Comparison of ENCODE assay signal across 10 mouse cellular contexts in the genomic region with DNA sequence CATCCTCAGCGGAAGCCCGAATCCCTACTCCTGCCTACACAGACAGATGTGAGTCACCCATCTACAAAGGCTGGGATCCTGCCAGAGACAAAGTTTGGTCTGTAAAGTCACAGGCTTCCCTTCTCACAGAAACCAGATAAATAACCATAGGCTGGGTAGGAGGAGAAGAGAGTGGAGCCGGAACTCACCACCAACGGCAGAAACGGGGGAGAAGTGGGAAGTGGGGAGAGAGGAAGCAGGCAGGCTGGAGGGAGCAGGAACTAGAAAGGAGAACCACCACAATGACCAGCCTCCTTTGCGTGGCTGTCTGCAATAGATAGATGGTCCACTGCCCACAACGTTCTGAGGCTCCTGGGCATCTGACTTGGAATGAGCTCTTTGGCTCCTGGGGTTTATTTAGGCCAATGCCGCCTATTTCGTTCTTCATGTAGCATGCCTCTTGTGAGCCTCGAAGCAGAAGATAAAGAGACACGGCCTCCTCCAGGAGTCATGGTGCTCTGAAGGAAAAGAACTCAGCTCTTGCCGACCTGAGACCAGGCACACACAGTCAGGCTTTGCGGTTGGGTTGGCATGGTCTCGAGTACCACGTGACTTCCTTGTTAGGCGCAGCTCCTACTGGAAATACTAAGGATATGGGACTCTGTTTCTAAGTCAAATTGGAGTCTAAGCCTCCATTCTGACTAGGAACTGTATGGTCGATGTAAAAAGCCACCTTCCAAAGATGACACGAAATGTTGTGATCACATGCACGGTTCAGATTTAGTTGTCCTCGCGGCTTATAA. TPM values are rescaled to one million over a fixed set of nuclear protein-coding genes. Genes with fewer than 3 reads are reported as not detected.
A peak's percentile ranks its signal among the peaks of the same experiment; 100 is the strongest.
DNase-seq lines count a peak whose midpoint lies in the region; ATAC-seq and TF ChIP-seq lines count a peak whose summit lies in the region.
"Had no signal": no experiment of that assay in that cellular context is flagged by ENCODE, and none has a peak within 500 bp of the region (broad histone marks: within the 10 kb centered on the region; RNA-seq: fewer than 3 reads in every experiment).

No protein-coding gene starts in this region.

- WGBS in embryonic facial prominence, embryonic 14.5 days, result 92% methylated on average over 21 of the region's 21 CpGs
- 91% methylated on average over 21 of the region's 21 CpGs for WGBS in embryonic facial prominence, embryonic 10.5 days
- WGBS in small intestine, adult 2 months, result 69% methylated on average over 21 of the region's 21 CpGs
- WGBS in forebrain, embryonic 12.5 days, result 92% methylated on average over 21 of the region's 21 CpGs

- no peak for TF ChIP-seq CTCF in small intestine, adult 2 months (IDR thresholded peaks at IDR 0.05; ENCODE audit: extremely low read depth, insufficient read length, insufficient replicate concordance, low read depth, low read length)

- H3K4me3 ChIP-seq in embryonic facial prominence, embryonic 14.5 days (ENCODE audit: low read depth, low read length), result no peak overlapping the region
- no peak overlapping the region for H3K4me3 ChIP-seq in embryonic facial prominence, embryonic 10.5 days
- no peak overlapping the region for H3K4me3 ChIP-seq in small intestine, adult 2 months (ENCODE audit: low read depth, low read length)
- no peak overlapping the region for H3K4me3 ChIP-seq in forebrain, embryonic 12.5 days (replicated peaks)
- H3K4me3 ChIP-seq: hindbrain, embryonic 13.5 days; limb, embryonic 13.5 days had no signal

- intact Hi-C loops in left cerebral cortex, postnatal 14 days (cut with DNase I), result loop anchor here (5.0 kb wide), 1 partner anchor 77 kb away; no protein-coding TSS in a partner anchor

- no peaks in the 10 kb centered on the region for H3K4me1 ChIP-seq in embryonic facial prominence, embryonic 14.5 days (ENCODE audit: control insufficient read depth, insufficient read depth, low read length)
- 0 out of 2 replicates have a peak, but pooled peaks cover 2% of the 10 kb centered on the region for H3K4me1 ChIP-seq in embryonic facial prominence, embryonic 10.5 days
- peaks cover 22% of the 10 kb centered on the region; the same call in 1 of the 2 replicates for H3K4me1 ChIP-seq in small intestine, adult 2 months (ENCODE audit: control insufficient read depth, insufficient read depth, insufficient read length, low read length)
- no peaks in the 10 kb centered on the region for H3K4me1 ChIP-seq in forebrain, embryonic 12.5 days
- H3K4me1 ChIP-seq: hindbrain, embryonic 13.5 days had no signal

- H3K4me2 ChIP-seq in embryonic facial prominence, embryonic 14.5 days (ENCODE audit: low read depth, low read length), result no peak overlapping the region
- no peak overlapping the region for H3K4me2 ChIP-seq in forebrain, embryonic 12.5 days
- H3K4me2 ChIP-seq: hindbrain, embryonic 13.5 days; limb, embryonic 13.5 days had no signal

- H3K36me3 ChIP-seq in embryonic facial prominence, embryonic 14.5 days (ENCODE audit: control insufficient read depth, insufficient read depth, low read length), result no peaks in the 10 kb centered on the region
- no peaks in the 10 kb centered on the region for H3K36me3 ChIP-seq in embryonic facial prominence, embryonic 10.5 days (replicated peaks)
- no peaks in the 10 kb centered on the region for H3K36me3 ChIP-seq in small intestine, adult 2 months (ENCODE audit: control insufficient read depth, insufficient read depth, low read length)
- H3K36me3 ChIP-seq in forebrain, embryonic 12.5 days (replicated peaks), result no peaks in the 10 kb centered on the region
- H3K36me3 ChIP-seq: hindbrain, embryonic 13.5 days; limb, embryonic 13.5 days had no signal

- no peak for ATAC-seq in embryonic facial prominence, embryonic 14.5 days (ENCODE audit: low read depth)
- ATAC-seq in forebrain, embryonic 12.5 days (ENCODE audit: low FRiP score), result no peak

- no peaks in the 10 kb centered on the region for H3K27me3 ChIP-seq in embryonic facial prominence, embryonic 14.5 days (replicated peaks; ENCODE audit: control insufficient read depth, insufficient read depth, low read length)
- no peaks in the 10 kb centered on the region for H3K27me3 ChIP-seq in embryonic facial prominence, embryonic 10.5 days (replicated peaks; ENCODE audit: low read depth, poor library complexity, severe bottlenecking)
- no peaks in the 10 kb centered on the region for H3K27me3 ChIP-seq in small intestine, adult 2 months (ENCODE audit: control insufficient read depth, insufficient read depth, low read length)
- H3K27me3 ChIP-seq in forebrain, embryonic 12.5 days, result no peaks in the 10 kb centered on the region
- H3K27me3 ChIP-seq: hindbrain, embryonic 13.5 days; limb, embryonic 13.5 days had no signal

- TF ChIP-seq POLR2A in small intestine, adult 2 months (IDR thresholded peaks at IDR 0.05; ENCODE audit: low read depth, low read length), result no peak

- H3K27ac ChIP-seq in embryonic facial prominence, embryonic 14.5 days (replicated peaks; ENCODE audit: low read depth, low read length), result no peak overlapping the region
- no peak overlapping the region for H3K27ac ChIP-seq in embryonic facial prominence, embryonic 10.5 days (replicated peaks)
- 0 out of 2 replicates have a peak overlapping the region, but pooled peaks have one; percentile 9 for H3K27ac ChIP-seq in small intestine, adult 2 months (ENCODE audit: insufficient read depth, low read depth, low read length)
- H3K27ac ChIP-seq in forebrain, embryonic 12.5 days, result no peak overlapping the region
- H3K27ac ChIP-seq: hindbrain, embryonic 13.5 days; limb, embryonic 13.5 days had no signal

- no peaks in the 10 kb centered on the region for H3K9me3 ChIP-seq in embryonic facial prominence, embryonic 14.5 days (ENCODE audit: control insufficient read depth, low read length)
- no peaks in the 10 kb centered on the region for H3K9me3 ChIP-seq in embryonic facial prominence, embryonic 10.5 days
- H3K9me3 ChIP-seq in forebrain, embryonic 12.5 days, result no peaks in the 10 kb centered on the region
- H3K9me3 ChIP-seq: hindbrain, embryonic 13.5 days; limb, embryonic 13.5 days had no signal

- no peak overlapping the region for H3K9ac ChIP-seq in embryonic facial prominence, embryonic 14.5 days (ENCODE audit: low read depth, low read length)
- no peak overlapping the region for H3K9ac ChIP-seq in forebrain, embryonic 12.5 days
- H3K9ac ChIP-seq: hindbrain, embryonic 13.5 days; limb, embryonic 13.5 days had no signal

- DNase-seq in embryonic facial prominence, embryonic 14.5 days (ENCODE audit: low spot score), result peak; percentile 36
- no peak for DNase-seq in embryonic facial prominence, embryonic 10.5 days (ENCODE audit: low spot score)
- DNase-seq in lung, postnatal 4 days, result peak; percentile 31 to 39
- no peak for DNase-seq in lung, postnatal 10 days
- DNase-seq in left cerebral cortex, postnatal 14 days (ENCODE audit: low spot score in 2 of 2), result peak; percentile 58 to 77
- DNase-seq in urinary bladder, postnatal 4 days (ENCODE audit: low spot score in 2 of 2), result no peak

RNA-seq across cellular contexts. Expression of gene Pak1, which starts 23.0 kb away (rescaled TPM):
- polyA plus RNA-seq in embryonic facial prominence, embryonic 14.5 days (2014; fragmentation: Nextera tagmentation; extraction: Ambion mirVana), result 29.8 and 31.8 TPM in 2 replicates
- polyA plus RNA-seq in embryonic facial prominence, embryonic 10.5 days (2016; fragmentation: Nextera tagmentation; extraction: Ambion mirVana), result 43.6 and 44.2 TPM in 2 replicates
- total RNA-seq in left cerebral cortex, postnatal 14 days (2021), result 100 to 1,000 TPM; 272 to 273 TPM
- 20.8 and 56.4 TPM in 2 replicates for polyA plus RNA-seq in small intestine, adult 2 months (2012; rRNA removed)
- polyA plus RNA-seq in forebrain, embryonic 12.5 days (2016; fragmentation: Nextera tagmentation; extraction: Ambion mirVana), result 91.2 and 96.3 TPM in 2 replicates

RNA-seq across cellular contexts. Expression of gene Aqp11, which starts 27.3 kb away (rescaled TPM):
- polyA plus RNA-seq in embryonic facial prominence, embryonic 14.5 days (2014; fragmentation: Nextera tagmentation; extraction: Ambion mirVana), result 4.4 and 4.7 TPM in 2 replicates
- polyA plus RNA-seq in embryonic facial prominence, embryonic 10.5 days (2016; fragmentation: Nextera tagmentation; extraction: Ambion mirVana), result 3.2 and 4.0 TPM in 2 replicates
- 10 to 100 TPM; 22.9 to 23.6 TPM for total RNA-seq in left cerebral cortex, postnatal 14 days (2021)
- polyA plus RNA-seq in small intestine, adult 2 months (2012; rRNA removed), result 34.4 and 88.3 TPM in 2 replicates
- polyA plus RNA-seq in forebrain, embryonic 12.5 days (2016; fragmentation: Nextera tagmentation; extraction: Ambion mirVana), result 3.9 and 5.6 TPM in 2 replicates

Comparison
In these comparisons a context has a peak if more than half of its experiments do, and no peak if none do; other contexts are left out.
1. DNase-seq: peak in embryonic facial prominence, embryonic 14.5 days (single experiment), lung, postnatal 4 days (2 of 2) and left cerebral cortex, postnatal 14 days (2 of 2); none in embryonic facial prominence, embryonic 10.5 days (single experiment), lung, postnatal 10 days (single experiment) and urinary bladder, postnatal 4 days (0 of 2).